Mouse (Mus musculus): ENCODE data around the gene Plxnd1. TPM values are rescaled to one million over a fixed set of nuclear protein-coding genes. Genes with fewer than 3 reads are reported as not detected.

Plxnd1 gene
- polyA plus RNA-seq, 1 experiment = 6.1 TPM

DNA sequence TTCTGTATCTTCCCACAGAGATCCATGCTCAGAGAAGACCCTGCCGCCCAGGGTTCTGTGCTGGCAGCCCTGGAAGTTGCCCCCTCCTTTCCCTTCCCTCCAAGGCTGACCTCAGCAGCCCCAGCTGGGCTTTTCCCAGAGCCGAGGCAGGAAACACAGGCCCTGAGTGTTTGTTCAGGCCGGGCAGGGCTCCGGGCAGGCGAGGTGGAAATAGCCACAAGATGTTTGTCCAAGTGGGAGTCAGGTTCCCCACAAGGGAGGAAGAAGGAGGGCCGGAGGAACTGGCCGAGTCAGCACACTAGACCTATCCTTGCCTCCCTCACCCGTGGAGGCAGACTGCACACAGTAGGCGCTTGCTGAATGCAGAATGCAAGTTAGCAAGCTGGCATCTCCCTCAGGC is 11.9 kb upstream of the Plxnd1 start:
- Histone ChIP-seq H3K27me3 (ENCODE audit: control insufficient read depth, insufficient read depth, low read length) (no peaks in the 10 kb centered on the region), H3K4me3 (ENCODE audit: control insufficient read depth, low read depth, low read length) (no peak overlapping the region), H3K36me3 (ENCODE audit: control insufficient read depth, insufficient read depth, low read length) (no peaks in the 10 kb centered on the region), H3K27ac (ENCODE audit: control insufficient read depth, insufficient read depth, low read depth, low read length) (no peak overlapping the region), H3K4me1 (ENCODE audit: control insufficient read depth, insufficient read depth, low read length) (no peaks in the 10 kb centered on the region; the same call in 1 of the 2 replicates)
- TF ChIP-seq CTCF (IDR thresholded peaks at IDR 0.05; ENCODE audit: control insufficient read depth, insufficient read depth, insufficient replicate concordance, low read depth, low read length) = no peak

DNA sequence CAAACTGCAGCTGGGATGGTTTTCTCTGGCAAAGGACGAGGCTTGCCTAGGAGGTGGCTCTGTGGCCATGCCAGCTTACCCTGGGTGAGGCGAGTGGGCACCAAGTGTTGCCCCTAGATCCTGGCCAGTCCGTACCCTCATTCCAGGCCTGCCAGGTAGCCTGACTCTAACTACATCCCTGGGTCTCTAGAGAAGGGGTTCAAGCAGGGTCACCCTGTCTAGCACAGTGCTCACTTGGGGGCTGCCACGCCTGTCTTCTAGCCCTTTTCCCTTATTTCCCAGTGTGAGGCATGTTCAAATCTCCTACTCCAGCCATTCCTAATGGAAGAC is 11.1 kb upstream of the Plxnd1 start:
- Histone ChIP-seq H3K4me3 (ENCODE audit: control insufficient read depth, low read depth, low read length) (no peak overlapping the region), H3K27me3 (ENCODE audit: control insufficient read depth, insufficient read depth, low read length) (no peaks in the 10 kb centered on the region), H3K27ac (ENCODE audit: control insufficient read depth, insufficient read depth, low read depth, low read length) (no peak overlapping the region), H3K4me1 (ENCODE audit: control insufficient read depth, insufficient read depth, low read length) (no peaks in the 10 kb centered on the region; the same call in 1 of the 2 replicates), H3K36me3 (ENCODE audit: control insufficient read depth, insufficient read depth, low read length) (no peaks in the 10 kb centered on the region)
- TF ChIP-seq CTCF (IDR thresholded peaks at IDR 0.05; ENCODE audit: control insufficient read depth, insufficient read depth, insufficient replicate concordance, low read depth, low read length) = no peak
- TF ChIP-seq POLR2A (IDR thresholded peaks at IDR 0.05; ENCODE audit: control insufficient read depth, low read depth, low read length) = no peak

DNA sequence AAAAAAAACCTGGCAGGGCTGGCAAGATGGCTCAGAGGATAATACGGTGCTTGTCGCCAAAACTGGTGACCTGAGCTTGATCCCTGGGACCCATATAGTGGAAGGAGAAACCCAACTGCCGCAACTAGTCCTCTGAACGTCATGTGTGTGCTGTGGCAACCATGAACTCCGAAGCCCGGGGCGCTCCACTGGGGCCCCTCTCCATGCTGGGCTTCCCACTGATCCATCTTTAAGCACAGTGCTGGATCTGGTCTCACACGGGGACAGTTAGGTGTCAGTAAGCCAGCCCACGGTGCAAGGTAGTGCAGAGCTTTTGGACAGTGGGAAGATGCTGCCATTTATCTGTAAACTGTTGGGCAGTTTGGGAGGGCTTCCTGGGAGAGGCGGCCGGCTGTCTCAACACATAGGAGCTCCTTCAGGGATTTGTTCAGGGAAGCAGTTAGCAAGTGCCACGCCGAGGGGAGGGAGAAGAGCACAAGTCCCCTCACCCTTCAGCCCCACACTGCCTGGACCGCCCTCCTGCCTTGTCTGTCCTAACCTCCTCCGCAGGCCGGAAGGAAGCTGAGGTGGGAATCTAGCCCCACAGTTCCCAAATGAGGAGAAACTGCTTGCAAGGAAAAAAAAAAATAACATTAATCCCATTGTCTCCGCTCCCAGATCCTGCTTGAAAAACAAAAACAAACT is 10.6 kb upstream of the Plxnd1 start:
- Histone ChIP-seq H3K27ac (ENCODE audit: control insufficient read depth, insufficient read depth, low read depth, low read length) (no peak overlapping the region), H3K27me3 (ENCODE audit: control insufficient read depth, insufficient read depth, low read length) (no peaks in the 10 kb centered on the region), H3K4me1 (ENCODE audit: control insufficient read depth, insufficient read depth, low read length) (no peaks in the 10 kb centered on the region; the same call in 1 of the 2 replicates), H3K4me3 (ENCODE audit: control insufficient read depth, low read depth, low read length) (no peak overlapping the region), H3K36me3 (ENCODE audit: control insufficient read depth, insufficient read depth, low read length) (no peaks in the 10 kb centered on the region)
- TF ChIP-seq CTCF (IDR thresholded peaks at IDR 0.05; ENCODE audit: control insufficient read depth, insufficient read depth, insufficient replicate concordance, low read depth, low read length) (no peak), POLR2A (IDR thresholded peaks at IDR 0.05; ENCODE audit: control insufficient read depth, low read depth, low read length) (no peak)

DNA sequence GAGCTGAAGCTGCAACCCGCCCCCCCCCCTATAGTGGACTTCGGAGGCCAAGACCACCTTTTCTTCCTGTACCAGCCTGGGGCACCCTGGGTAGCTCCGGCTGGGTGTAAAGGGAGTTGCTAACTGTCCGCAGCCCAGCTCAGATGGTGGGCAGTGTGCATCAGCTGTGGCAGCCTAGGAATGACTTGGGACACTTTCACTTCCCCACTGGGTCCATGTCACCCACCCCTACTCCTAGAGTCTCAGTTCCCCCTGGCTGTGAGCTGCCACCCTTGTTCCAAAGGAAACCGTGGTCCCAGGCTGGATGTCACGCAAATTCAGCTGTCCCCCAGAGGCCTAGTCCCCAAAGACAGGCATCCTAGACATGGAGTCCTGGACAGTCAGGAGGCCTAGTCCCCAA is 9.9 kb upstream of the Plxnd1 start:
- no peaks in the 10 kb centered on the region for H3K27me3 ChIP-seq (ENCODE audit: control insufficient read depth, insufficient read depth, low read length)
- H3K36me3 ChIP-seq (ENCODE audit: control insufficient read depth, insufficient read depth, low read length) = no peaks in the 10 kb centered on the region
- H3K27ac ChIP-seq (ENCODE audit: control insufficient read depth, insufficient read depth, low read depth, low read length) = no peak overlapping the region
- no peaks in the 10 kb centered on the region; the same call in 1 of the 2 replicates for H3K4me1 ChIP-seq (ENCODE audit: control insufficient read depth, insufficient read depth, low read length)
- no peak for TF ChIP-seq CTCF (IDR thresholded peaks at IDR 0.05; ENCODE audit: control insufficient read depth, insufficient read depth, insufficient replicate concordance, low read depth, low read length)
- TF ChIP-seq POLR2A (IDR thresholded peaks at IDR 0.05; ENCODE audit: control insufficient read depth, low read depth, low read length) = no peak
- no peak overlapping the region for H3K4me3 ChIP-seq (ENCODE audit: control insufficient read depth, low read depth, low read length)

DNA sequence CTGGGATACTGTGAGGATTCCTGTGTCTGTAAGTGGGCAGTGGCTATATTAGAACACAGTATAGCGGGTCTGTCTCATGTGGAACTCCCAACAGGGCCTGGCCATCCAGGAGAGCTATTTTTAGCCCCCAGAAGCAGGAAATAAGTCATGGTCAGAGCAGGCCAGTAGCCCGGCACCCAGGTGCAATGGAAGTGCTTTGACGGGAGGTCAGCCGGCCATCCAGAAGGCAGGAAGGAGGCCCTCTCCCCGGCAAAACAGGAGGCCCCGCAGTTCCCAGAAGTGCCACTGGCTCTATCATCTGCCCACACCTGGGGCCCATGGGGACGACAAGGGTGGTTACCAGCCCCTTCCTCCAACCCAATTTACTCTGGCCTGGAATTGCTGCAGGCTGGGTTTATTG is 9.3 kb upstream of the Plxnd1 start:
- peak overlapping the region; percentile 26; the same call in 1 of the 2 replicates for H3K27ac ChIP-seq (ENCODE audit: control insufficient read depth, insufficient read depth, low read depth, low read length)
- TF ChIP-seq CTCF (IDR thresholded peaks at IDR 0.05; ENCODE audit: control insufficient read depth, insufficient read depth, insufficient replicate concordance, low read depth, low read length) = no peak
- TF ChIP-seq POLR2A (IDR thresholded peaks at IDR 0.05; ENCODE audit: control insufficient read depth, low read depth, low read length) = no peak
- H3K4me3 ChIP-seq (ENCODE audit: control insufficient read depth, low read depth, low read length) = no peak overlapping the region

DNA sequence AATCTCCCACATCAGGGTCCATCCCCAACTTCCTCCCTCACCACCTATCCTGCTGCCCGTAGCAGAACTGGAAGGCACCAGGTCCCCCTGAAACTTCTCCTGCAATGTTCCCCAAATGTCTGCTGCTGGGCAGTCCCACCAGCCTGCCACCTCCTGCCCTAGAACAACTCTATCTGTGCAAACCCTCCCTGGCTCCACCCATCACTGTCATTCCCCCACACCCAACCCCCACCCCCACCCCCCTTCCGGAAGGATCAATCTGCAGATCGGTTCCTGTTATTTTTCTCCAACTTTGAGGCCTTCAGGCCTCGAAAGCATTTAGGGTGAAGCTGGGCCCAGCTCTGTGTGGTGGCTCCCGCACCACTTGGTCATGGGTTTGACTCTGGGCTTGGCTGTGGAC is 8.7 kb upstream of the Plxnd1 start:
- Histone ChIP-seq H3K36me3 (ENCODE audit: control insufficient read depth, insufficient read depth, low read length) (no peaks in the 10 kb centered on the region), H3K4me1 (ENCODE audit: control insufficient read depth, insufficient read depth, low read length) (no peaks in the 10 kb centered on the region; the same call in 1 of the 2 replicates), H3K27me3 (ENCODE audit: control insufficient read depth, insufficient read depth, low read length) (no peaks in the 10 kb centered on the region), H3K27ac (ENCODE audit: control insufficient read depth, insufficient read depth, low read depth, low read length) (peak overlapping the region; percentile 26; the same call in 1 of the 2 replicates), H3K4me3 (ENCODE audit: control insufficient read depth, low read depth, low read length) (no peak overlapping the region)
- TF ChIP-seq CTCF (IDR thresholded peaks at IDR 0.05; ENCODE audit: control insufficient read depth, insufficient read depth, insufficient replicate concordance, low read depth, low read length) (no peak), POLR2A (IDR thresholded peaks at IDR 0.05; ENCODE audit: control insufficient read depth, low read depth, low read length) (no peak)

More for the DNA sequence above, 9.3 kb upstream of the Plxnd1 start:
- no peaks in the 10 kb centered on the region for H3K36me3 ChIP-seq (ENCODE audit: control insufficient read depth, insufficient read depth, low read length)
- no peaks in the 10 kb centered on the region for H3K27me3 ChIP-seq (ENCODE audit: control insufficient read depth, insufficient read depth, low read length)
- H3K4me1 ChIP-seq (ENCODE audit: control insufficient read depth, insufficient read depth, low read length) = no peaks in the 10 kb centered on the region; the same call in 1 of the 2 replicates

DNA sequence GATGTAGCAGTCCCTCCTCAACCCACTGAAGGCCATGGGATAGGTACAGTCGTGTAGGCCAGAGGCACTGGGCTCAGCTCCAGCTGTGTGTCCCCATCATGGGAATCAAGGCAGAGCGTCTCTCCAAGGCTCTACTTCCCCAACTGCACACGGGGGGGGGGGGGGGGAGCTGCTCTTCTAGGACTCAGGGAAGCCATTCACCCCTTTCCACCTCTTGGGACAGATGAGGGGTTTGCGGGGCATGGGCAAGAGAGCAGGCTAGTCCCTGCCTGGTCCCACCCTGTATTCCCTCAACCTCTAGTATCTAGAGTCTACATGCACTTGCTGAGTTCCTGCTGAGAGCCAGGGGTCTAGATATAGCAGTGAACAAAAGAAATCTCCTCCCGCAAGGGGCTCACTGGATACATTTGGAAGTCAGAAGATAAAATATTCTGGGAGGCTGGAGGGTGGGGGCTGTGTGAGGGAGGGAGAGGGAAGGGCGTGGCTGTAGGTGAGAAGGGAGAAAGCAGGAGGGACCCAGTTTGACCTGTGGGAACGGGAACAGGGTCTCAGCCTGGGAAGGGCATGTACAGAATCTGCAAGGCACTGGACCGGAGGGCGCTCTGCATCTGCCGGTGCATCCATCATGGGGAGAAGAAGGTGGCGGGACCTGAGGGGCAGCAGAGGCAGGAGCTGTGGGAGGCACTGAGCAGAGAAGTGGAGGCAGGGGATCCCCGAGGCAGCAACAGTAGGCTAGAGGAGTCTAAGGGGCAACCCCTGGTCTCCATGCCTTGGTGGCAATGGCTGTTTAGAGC is 7.7 kb upstream of the Plxnd1 start:
- H3K27ac ChIP-seq (ENCODE audit: control insufficient read depth, insufficient read depth, low read depth, low read length) = no peak overlapping the region
- H3K4me1 ChIP-seq (ENCODE audit: control insufficient read depth, insufficient read depth, low read length) = no peaks in the 10 kb centered on the region
- H3K27me3 ChIP-seq (ENCODE audit: control insufficient read depth, insufficient read depth, low read length) = no peaks in the 10 kb centered on the region
- H3K4me3 ChIP-seq (ENCODE audit: control insufficient read depth, low read depth, low read length) = no peak overlapping the region
- no peaks in the 10 kb centered on the region for H3K36me3 ChIP-seq (ENCODE audit: control insufficient read depth, insufficient read depth, low read length)
- TF ChIP-seq POLR2A (IDR thresholded peaks at IDR 0.05; ENCODE audit: control insufficient read depth, low read depth, low read length) (no peak), CTCF (IDR thresholded peaks at IDR 0.05; ENCODE audit: control insufficient read depth, insufficient read depth, insufficient replicate concordance, low read depth, low read length) (no peak)

Measured in testis, adult 2 months (tissue).